Mouse (Mus musculus): ENCODE data around the gene Smug1. TPM values are rescaled to one million over a fixed set of nuclear protein-coding genes. Genes with fewer than 3 reads are reported as not detected.

Smug1 gene
- polyA plus RNA-seq (2014; fragmentation: Nextera tagmentation; extraction: Ambion mirVana) = 14.9 and 18.4 TPM in 2 replicates

DNA sequence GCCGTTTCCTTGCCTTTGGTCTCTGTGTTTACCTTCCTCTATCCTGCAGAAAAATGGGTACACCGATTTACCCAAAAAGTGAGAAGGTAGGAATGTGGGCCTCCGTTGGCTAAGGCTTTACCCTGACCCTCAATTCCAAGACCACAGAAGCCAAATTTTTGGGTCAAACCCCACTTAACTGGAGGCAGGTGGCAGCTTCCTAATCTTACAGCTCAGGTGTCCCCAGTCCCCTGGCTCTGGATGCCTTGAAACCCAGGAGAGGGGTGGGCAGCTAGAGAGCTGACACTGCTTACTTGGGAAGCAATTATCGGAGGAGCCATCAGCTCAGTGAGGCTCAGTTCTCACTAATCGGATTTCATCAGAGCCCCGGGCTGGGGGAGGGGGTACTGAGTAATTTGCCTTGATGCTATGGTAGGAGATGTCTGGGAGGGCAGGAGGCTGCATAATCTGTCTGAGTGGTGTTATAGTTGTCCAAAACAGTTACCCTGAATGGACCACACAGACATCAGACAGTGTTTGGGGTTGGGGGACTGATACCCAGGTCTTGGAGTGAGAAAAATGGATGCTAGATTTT lies at the start of gene Smug1:
Gene Smug1, minus strand, starts transcription at position 51 of the 574 bp plus-strand sequence.
- H3K9ac ChIP-seq (ENCODE audit: low read depth, low read length) = no peak within 1 kb of the TSS
- WGBS = 30% methylated on average over 6 of the region's 6 CpGs
- H3K4me2 ChIP-seq (ENCODE audit: low read depth, low read length) = no peak within 1 kb of the TSS
- ATAC-seq (ENCODE audit: low read depth) = no peak
- H3K36me3 ChIP-seq (ENCODE audit: control insufficient read depth, insufficient read depth, low read length) = no peaks in the 10 kb centered on the region
- H3K27ac ChIP-seq (replicated peaks; ENCODE audit: low read depth, low read length) = no peak within 1 kb of the TSS
- no peak within 1 kb of the TSS for H3K4me3 ChIP-seq (ENCODE audit: low read depth, low read length)
- H3K4me1 ChIP-seq (ENCODE audit: control insufficient read depth, insufficient read depth, low read length) = peaks cover 18% of the 10 kb centered on the region
- no peaks in the 10 kb centered on the region for H3K9me3 ChIP-seq (ENCODE audit: control insufficient read depth, low read length)
- no peak for DNase-seq (ENCODE audit: low spot score)
- H3K27me3 ChIP-seq (replicated peaks; ENCODE audit: control insufficient read depth, insufficient read depth, low read length) = peaks cover 63% of the 10 kb centered on the region

DNA sequence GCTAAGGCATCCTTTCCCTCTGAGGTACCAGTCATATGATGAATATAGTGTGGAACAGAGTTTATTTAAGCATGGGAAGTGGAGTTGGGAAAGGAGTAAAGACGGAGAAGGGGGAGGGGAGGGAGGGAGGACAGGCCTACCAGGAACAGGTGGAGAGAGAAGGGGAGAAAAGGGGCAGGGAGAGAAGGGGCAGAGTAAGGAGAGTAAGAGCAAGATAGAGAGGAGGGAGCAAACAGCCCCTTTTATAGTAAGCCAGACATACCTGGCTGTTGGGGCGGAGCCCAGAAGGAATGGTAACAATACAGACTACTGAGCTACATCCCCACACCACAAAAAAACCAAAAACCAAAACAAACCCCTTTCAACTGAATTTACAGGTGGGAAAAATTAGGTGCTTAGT lies 49.2 kb upstream of the Smug1 start:
- Histone ChIP-seq H3K9me3 (ENCODE audit: control insufficient read depth, low read length) (no peaks in the 10 kb centered on the region), H3K4me2 (ENCODE audit: low read depth, low read length) (peak overlapping the region; percentile 62), H3K4me3 (ENCODE audit: low read depth, low read length) (peak overlapping the region; percentile 41; the same call in 1 of the 2 replicates), H3K36me3 (ENCODE audit: control insufficient read depth, insufficient read depth, low read length) (peaks cover 19% of the 10 kb centered on the region), H3K4me1 (ENCODE audit: control insufficient read depth, insufficient read depth, low read length) (peaks cover 21% of the 10 kb centered on the region), H3K9ac (ENCODE audit: low read depth, low read length) (no peak overlapping the region; the same call in 1 of the 2 replicates), H3K27ac (replicated peaks; ENCODE audit: low read depth, low read length) (peak overlapping the region; percentile 95), H3K27me3 (replicated peaks; ENCODE audit: control insufficient read depth, insufficient read depth, low read length) (no peaks in the 10 kb centered on the region)
- ATAC-seq (ENCODE audit: low read depth) (peak; percentile 4; the same call in 1 of the 2 replicates), DNase-seq (ENCODE audit: low spot score) (no peak)
- 25% methylated on average over 2 of the region's 2 CpGs for WGBS

DNA sequence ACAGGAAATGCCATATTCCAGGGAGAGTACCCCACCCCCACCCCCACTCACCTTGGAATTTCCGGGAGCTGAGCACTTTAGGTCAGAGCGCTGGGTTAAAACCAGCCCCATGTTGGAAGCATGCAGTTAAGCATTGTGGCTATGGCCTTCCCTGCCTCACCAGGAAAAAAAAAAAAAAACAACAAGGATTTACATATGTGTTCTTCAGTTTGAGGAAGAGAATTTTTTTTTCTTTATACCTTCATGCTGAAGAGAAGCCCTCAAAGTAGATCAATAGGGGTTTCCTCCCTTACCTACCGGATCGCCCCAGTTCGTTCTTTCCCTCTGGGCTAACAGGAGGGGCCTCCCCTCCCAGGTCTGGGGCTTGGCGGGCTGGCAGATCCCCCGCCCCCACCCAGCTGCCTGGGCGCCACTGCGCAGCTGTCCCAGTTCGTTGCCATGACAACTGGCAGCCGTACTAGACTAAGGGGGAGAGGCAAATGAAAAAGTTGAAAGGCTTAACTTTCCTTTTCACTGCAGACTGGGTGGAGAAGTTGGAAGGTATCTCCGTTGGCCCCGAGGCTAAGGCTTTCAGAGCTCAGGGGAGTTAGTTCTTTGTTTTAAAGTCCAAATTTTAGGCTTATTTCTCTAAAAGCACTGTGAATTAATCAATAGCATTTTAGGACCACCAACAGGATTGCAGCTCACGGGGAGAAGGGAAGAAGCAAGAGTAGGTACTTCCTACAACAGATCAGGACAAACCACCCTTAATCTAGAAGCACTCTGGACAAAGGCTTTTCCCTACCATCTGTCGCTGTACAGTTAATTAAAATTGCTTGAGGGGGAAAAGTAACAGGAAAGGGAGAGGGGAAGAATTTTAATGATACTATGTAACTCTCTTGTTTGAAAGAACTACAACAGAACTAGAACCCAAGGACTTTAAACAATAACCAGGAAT lies 48.3 kb upstream of the Smug1 start:
- no peaks in the 10 kb centered on the region for H3K27me3 ChIP-seq (replicated peaks; ENCODE audit: control insufficient read depth, insufficient read depth, low read length)
- ATAC-seq (ENCODE audit: low read depth) (peak; percentile 97), DNase-seq (ENCODE audit: low spot score) (peak; percentile 98)
- WGBS = 0% methylated on average over 15 of the region's 15 CpGs
- H3K9me3 ChIP-seq (ENCODE audit: control insufficient read depth, low read length) = no peaks in the 10 kb centered on the region
- H3K36me3 ChIP-seq (ENCODE audit: control insufficient read depth, insufficient read depth, low read length) = peaks cover 27% of the 10 kb centered on the region
- peak overlapping the region; percentile 95 for H3K27ac ChIP-seq (replicated peaks; ENCODE audit: low read depth, low read length)
- peaks cover 19% of the 10 kb centered on the region for H3K4me1 ChIP-seq (ENCODE audit: control insufficient read depth, insufficient read depth, low read length)
- peak overlapping the region; percentile 57 for H3K9ac ChIP-seq (ENCODE audit: low read depth, low read length)
- H3K4me2 ChIP-seq (ENCODE audit: low read depth, low read length) = peak overlapping the region; percentile 62
- peak overlapping the region; percentile 41 for H3K4me3 ChIP-seq (ENCODE audit: low read depth, low read length)

DNA sequence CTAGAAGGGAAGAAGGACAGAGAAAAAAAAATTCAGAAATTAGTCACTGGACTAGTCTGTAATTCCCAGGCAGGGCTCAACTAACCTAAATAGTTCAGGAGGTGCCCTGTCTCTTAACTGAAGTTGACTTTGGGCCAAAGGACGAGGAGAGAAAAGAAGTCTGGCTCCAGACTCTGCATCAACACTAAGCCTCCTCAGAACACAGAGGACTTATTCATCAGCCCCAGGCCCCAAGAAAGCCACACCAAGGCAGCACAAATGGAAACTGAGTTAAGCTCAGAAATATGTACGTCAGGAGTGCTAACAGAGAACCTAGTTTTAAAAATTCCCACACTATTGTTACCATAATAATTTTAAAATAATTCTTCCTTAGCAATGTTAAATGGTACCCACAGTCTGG lies 47.3 kb upstream of the Smug1 start:
- peak overlapping the region; percentile 41 for H3K4me3 ChIP-seq (ENCODE audit: low read depth, low read length)
- peak overlapping the region; percentile 95 for H3K27ac ChIP-seq (replicated peaks; ENCODE audit: low read depth, low read length)
- DNase-seq (ENCODE audit: low spot score) = peak; percentile 59
- H3K27me3 ChIP-seq (replicated peaks; ENCODE audit: control insufficient read depth, insufficient read depth, low read length) = no peaks in the 10 kb centered on the region
- no peaks in the 10 kb centered on the region for H3K9me3 ChIP-seq (ENCODE audit: control insufficient read depth, low read length)
- H3K9ac ChIP-seq (ENCODE audit: low read depth, low read length) = peak overlapping the region; percentile 54
- H3K4me2 ChIP-seq (ENCODE audit: low read depth, low read length) = peak overlapping the region; percentile 62
- peaks cover 38% of the 10 kb centered on the region for H3K36me3 ChIP-seq (ENCODE audit: control insufficient read depth, insufficient read depth, low read length)
- peaks cover 19% of the 10 kb centered on the region for H3K4me1 ChIP-seq (ENCODE audit: control insufficient read depth, insufficient read depth, low read length)
- 24% methylated on average over 2 of the region's 2 CpGs for WGBS
- ATAC-seq (ENCODE audit: low read depth) = no peak

DNA sequence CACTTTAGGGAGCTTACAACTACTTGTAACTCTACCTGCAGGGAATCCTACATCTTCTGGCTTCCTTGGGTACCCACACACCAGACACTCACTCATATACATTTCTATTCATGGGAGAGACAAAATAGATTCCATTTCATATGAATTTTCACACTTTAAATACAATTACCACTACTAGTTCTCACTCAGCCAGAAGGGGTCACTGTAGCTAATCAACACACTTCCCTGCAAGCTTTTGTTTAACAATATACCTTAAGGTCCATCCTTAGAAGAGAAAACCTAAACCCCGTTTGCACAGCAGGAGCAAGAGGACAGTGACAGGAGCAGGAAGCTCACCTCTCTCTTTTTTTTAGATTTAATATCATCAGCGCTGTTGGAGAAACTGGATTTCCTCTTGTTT lies 38.3 kb upstream of the Smug1 start:
- no peaks in the 10 kb centered on the region for H3K4me1 ChIP-seq (ENCODE audit: control insufficient read depth, insufficient read depth, low read length)
- H3K27ac ChIP-seq (replicated peaks; ENCODE audit: low read depth, low read length) = no peak overlapping the region
- H3K9me3 ChIP-seq (ENCODE audit: control insufficient read depth, low read length) = no peaks in the 10 kb centered on the region
- no peak overlapping the region for H3K9ac ChIP-seq (ENCODE audit: low read depth, low read length)
- ATAC-seq (ENCODE audit: low read depth) (no peak), DNase-seq (ENCODE audit: low spot score) (peak; percentile 43)
- 63% methylated on average over 2 of the region's 2 CpGs for WGBS
- no peaks in the 10 kb centered on the region for H3K27me3 ChIP-seq (replicated peaks; ENCODE audit: control insufficient read depth, insufficient read depth, low read length)
- no peak overlapping the region for H3K4me2 ChIP-seq (ENCODE audit: low read depth, low read length)
- H3K4me3 ChIP-seq (ENCODE audit: low read depth, low read length) = no peak overlapping the region
- H3K36me3 ChIP-seq (ENCODE audit: control insufficient read depth, insufficient read depth, low read length) = peaks cover 80% of the 10 kb centered on the region

DNA sequence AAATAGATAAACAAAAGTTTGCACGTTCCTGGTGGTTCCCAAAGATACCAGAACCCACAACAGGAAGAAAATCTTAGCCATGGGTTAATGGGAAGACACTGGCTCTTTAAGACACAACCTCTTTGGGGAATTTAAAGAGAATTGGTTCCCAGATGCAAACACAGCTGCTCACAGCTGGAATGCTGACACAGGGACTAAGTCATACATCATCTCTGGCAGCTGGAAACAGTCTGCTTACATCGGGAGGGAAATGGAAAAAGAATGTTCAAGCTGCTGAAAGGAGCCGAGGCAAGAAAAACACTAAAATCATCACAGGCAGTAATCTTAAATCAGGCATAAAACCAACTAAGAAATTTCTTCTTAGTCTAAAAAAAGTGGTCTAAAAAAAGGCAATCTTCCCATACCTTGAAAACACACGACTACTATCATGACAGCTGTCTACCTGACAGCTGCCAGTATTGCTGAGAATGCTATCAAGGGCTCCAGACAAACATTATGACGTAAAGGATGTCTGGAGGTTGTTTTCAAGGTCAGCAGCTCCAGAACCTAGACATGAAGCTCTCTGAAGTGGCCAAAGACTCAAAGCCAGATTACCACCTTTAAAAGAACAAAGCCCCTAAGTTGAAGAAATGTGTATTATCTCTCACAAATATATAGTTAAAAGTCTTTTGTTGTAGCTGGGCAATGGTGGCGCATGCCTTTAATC lies 35.3 kb upstream of the Smug1 start:
- no peak overlapping the region for H3K4me3 ChIP-seq (ENCODE audit: low read depth, low read length)
- ATAC-seq (ENCODE audit: low read depth) (peak; percentile 57; the same call in 1 of the 2 replicates), DNase-seq (ENCODE audit: low spot score) (peak; percentile 85)
- no peaks in the 10 kb centered on the region for H3K9me3 ChIP-seq (ENCODE audit: control insufficient read depth, low read length)
- H3K27ac ChIP-seq (replicated peaks; ENCODE audit: low read depth, low read length) = peak overlapping the region; percentile 59
- WGBS = 39% methylated on average over 6 of the region's 6 CpGs
- no peaks in the 10 kb centered on the region for H3K27me3 ChIP-seq (replicated peaks; ENCODE audit: control insufficient read depth, insufficient read depth, low read length)
- peaks cover 80% of the 10 kb centered on the region for H3K36me3 ChIP-seq (ENCODE audit: control insufficient read depth, insufficient read depth, low read length)
- H3K4me2 ChIP-seq (ENCODE audit: low read depth, low read length) = no peak overlapping the region
- H3K4me1 ChIP-seq (ENCODE audit: control insufficient read depth, insufficient read depth, low read length) = no peaks in the 10 kb centered on the region
- no peak overlapping the region for H3K9ac ChIP-seq (ENCODE audit: low read depth, low read length)

DNA sequence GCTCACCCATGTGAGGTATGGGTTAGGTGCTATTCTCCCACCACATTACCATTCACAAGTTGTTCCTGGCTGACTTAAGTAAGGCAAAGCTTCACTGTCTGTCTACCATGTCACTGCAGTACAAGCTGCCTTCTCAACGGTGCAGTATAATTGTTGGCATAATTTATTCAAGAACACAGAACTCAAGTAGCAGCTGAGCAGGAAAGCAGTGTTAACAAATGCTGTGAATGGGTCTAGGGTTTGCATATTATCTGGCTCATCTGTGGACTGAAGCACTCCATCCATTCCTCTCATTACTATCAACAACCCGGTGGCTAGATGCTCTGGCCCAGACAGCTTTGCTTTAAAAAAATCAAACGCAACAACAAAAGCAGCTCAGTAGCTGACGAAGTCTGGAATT lies 30.9 kb upstream of the Smug1 start:
- Histone ChIP-seq H3K27ac (replicated peaks; ENCODE audit: low read depth, low read length) (no peak overlapping the region), H3K9ac (ENCODE audit: low read depth, low read length) (no peak overlapping the region), H3K4me2 (ENCODE audit: low read depth, low read length) (no peak overlapping the region), H3K27me3 (replicated peaks; ENCODE audit: control insufficient read depth, insufficient read depth, low read length) (no peaks in the 10 kb centered on the region), H3K4me1 (ENCODE audit: control insufficient read depth, insufficient read depth, low read length) (no peaks in the 10 kb centered on the region), H3K4me3 (ENCODE audit: low read depth, low read length) (no peak overlapping the region), H3K36me3 (ENCODE audit: control insufficient read depth, insufficient read depth, low read length) (peaks cover 85% of the 10 kb centered on the region), H3K9me3 (ENCODE audit: control insufficient read depth, low read length) (no peaks in the 10 kb centered on the region)
- 87% methylated on average over 4 of the region's 4 CpGs for WGBS
- no peak for DNase-seq (ENCODE audit: low spot score)
- ATAC-seq (ENCODE audit: low read depth) = no peak

DNA sequence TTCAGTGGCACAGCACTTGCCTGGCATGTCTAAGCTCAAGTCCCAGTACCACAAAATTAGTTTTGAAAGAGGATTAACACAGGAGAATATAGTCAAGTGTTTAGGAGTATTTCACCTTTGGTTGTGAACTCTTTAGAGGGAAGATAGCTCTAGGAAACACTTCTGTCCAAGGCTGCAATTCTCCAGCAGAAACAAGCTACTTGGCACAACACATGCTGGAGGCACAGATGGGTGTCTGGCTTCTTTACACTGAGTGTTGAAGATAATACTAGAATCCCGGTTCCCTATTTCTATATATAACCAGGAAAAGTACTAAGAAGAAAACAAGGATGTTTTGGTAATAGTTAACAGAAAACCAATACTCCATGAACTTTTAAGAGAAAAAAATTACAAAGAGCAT lies 29.9 kb upstream of the Smug1 start:
- Histone ChIP-seq H3K9ac (ENCODE audit: low read depth, low read length) (no peak overlapping the region), H3K4me2 (ENCODE audit: low read depth, low read length) (no peak overlapping the region), H3K27me3 (replicated peaks; ENCODE audit: control insufficient read depth, insufficient read depth, low read length) (no peaks in the 10 kb centered on the region), H3K4me1 (ENCODE audit: control insufficient read depth, insufficient read depth, low read length) (no peaks in the 10 kb centered on the region), H3K36me3 (ENCODE audit: control insufficient read depth, insufficient read depth, low read length) (peaks cover 87% of the 10 kb centered on the region), H3K9me3 (ENCODE audit: control insufficient read depth, low read length) (no peaks in the 10 kb centered on the region), H3K27ac (replicated peaks; ENCODE audit: low read depth, low read length) (no peak overlapping the region), H3K4me3 (ENCODE audit: low read depth, low read length) (no peak overlapping the region)
- ATAC-seq (ENCODE audit: low read depth) (no peak), DNase-seq (ENCODE audit: low spot score) (no peak)
- 87% methylated on average over 1 of the region's 1 CpGs for WGBS

Measured in embryonic facial prominence, embryonic 14.5 days (tissue).